Mouse (Mus musculus) layer of hippocampus, postnatal 14 days (tissue): ENCODE results near the gene Wfdc15b. TPM values are rescaled to one million over a fixed set of nuclear protein-coding genes. Genes with fewer than 3 reads are reported as not detected.
"Not testable (repeated sequence)": the region's sequence is repeated elsewhere in the genome, so short reads cannot be mapped to it uniquely, and the experiment has no call there.

Source experiments
- DNase-seq, 2 experiments: peaks; one replicate each; pipeline ENCODE4 v3.0.0; 2021 to 2022; ENCODE audit warnings: low spot score in 2 of 2, mixed read lengths in 1 of 2
- long read RNA-seq, 2 experiments: library from polyadenylated mRNA; stranded (forward); transcript quantifications; one replicate each; pipeline ENCODE4 v2.0.0; 2021
- total RNA-seq, 2 experiments: library from RNA; stranded (reverse); gene quantifications; 2 replicates each; pipeline ENCODE4 v1.2.3; 2021

Wfdc15b gene
- total RNA-seq, result not detected
- long read RNA-seq, experiment 1, result 0 reads
- long read RNA-seq, experiment 2, result 0 reads

DNA sequence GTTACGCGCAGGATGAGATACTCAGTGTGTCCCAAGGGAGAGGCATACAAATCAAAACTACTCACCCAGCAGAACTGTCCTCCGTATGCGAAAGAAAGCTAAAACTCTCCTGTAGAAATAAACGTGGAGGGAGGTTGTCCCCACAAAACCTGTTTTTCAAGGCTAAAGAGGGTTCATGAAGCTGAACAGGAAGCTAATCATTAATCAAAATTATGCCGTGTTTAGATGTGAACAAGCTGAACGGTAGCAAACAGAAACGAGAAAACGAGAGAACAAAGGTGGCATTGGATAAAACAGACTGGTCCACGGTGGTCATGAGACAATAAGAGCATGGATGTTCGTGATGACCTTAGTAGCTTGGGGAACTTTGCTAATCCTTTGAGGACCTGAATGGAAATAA, at the start of gene Wfdc15b:
TSS of gene Wfdc15b (minus strand) at position 139 of the 400 bp plus-strand sequence.
- no peak for DNase-seq

DNA sequence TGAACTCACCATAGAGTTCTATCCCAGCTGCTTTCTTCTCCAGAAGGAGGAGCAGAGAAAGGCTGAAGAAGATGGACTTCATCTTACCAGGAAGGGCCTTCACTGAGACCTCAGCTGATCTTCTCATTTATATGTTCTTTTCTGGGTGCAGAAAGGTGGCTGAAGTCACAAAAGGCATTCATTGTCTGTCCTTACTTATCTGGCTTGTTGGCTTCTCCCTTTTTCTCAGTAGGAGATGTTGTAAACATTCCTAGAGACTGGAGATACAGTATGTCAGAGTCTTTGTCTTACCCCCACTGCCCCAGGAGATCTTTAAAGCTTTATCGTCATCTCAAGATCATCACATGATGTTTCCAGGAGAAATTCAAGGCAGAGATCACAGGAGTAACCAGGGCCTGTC, 35.1 kb upstream of the Wfdc15b start, which contains the start of gene Svs3b:
TSS of gene Svs3b (minus strand) at position 101 of the 400 bp plus-strand sequence.
- DNase-seq, result not testable (repeated sequence)

DNA sequence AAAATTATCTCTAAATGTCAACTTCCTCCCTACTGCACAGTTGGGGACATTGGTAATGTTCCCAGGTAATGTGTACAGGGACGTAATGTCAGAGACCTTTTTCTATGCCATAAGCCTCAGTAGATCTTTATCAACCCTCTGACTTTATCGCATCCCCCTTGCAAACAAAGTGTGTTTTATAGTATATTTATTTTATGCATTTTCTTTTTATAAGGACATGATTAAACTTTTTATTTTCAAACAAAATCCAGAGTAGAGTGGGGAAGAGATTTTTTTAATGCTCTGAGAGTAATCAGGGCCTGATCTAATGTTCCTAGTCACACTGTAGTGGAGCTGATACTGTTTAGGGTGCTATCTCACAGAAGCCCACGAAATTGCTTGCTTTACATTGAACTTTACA, 16.9 kb upstream of the Wfdc15b start, which contains the start of gene Svs2:
TSS of gene Svs2 (minus strand) at position 101 of the 400 bp plus-strand sequence.
- DNase-seq, result no peak

DNA sequence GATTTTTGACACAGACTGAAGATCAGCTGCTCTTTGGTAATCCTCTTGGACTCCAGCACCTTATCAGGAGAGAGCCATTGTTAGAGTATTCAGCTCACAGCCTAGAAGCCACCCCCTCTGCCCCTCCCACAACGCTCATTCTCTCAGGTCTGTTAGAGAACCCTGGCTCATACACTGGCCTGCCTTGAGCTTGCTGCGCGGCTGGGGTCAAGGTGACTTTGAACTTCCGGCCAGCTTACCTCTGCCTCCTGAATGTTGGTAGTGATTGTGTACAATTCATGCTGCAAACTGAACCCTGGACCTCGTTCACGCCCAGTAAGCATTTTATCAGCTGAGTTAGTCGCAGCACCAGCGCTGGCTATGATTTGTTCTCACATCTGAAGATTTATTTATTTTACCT, 11.2 kb upstream of the Wfdc15b start:
- no peak for DNase-seq

DNA sequence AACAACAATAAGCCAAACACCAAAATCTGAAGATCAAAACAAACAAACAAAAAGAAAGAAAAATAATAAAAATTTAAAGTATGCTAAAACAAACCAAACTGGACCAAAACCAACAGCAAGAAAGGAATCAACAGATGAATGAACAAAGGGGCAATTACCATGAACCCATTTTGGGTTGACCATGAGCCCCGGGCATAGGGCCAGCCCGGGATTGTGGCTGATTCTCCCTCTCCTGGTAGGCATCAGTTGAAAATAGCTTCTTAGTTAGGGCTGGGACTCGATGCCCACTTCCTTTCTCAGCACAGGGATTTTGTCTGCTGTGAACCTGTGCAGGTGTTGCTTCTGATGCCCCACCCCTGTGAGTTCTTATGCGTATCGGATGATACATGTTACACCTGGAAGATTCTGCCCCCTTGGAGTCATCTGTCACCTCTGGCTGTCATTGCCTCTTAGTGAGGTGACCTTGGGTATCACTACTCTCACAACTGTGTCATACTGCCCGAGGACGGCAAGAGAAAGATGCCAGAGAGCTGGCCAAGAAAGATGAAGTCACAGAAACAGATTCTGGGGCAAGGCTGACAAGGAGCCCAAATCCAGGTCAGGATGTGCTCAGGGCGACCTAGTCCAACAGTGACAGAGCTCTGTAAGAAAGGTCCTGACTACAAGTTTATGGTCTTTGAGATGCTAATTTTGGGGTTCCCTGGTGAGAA, 7.1 kb upstream of the Wfdc15b start:
- no peak for DNase-seq

DNA sequence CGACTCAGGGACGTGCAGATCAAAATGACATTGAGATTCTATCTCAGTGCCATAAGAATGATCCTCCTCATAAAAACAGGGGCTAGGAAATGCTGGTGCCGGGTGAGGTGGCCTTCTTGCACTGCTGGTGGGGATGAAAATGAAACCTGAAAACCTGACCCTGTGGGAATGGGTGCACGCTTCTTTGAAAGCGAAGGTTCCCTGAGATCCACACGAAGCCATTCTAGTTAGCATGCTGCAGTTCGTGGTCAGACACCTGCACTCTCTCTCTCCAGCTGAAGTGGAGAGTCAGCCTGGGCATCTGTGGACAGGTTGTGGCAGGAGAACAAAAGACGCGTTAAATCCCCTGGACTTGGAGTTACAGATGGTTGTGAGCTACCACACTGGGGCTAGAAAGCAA, 2.2 kb downstream of the Wfdc15b start:
- no peak for DNase-seq

DNA sequence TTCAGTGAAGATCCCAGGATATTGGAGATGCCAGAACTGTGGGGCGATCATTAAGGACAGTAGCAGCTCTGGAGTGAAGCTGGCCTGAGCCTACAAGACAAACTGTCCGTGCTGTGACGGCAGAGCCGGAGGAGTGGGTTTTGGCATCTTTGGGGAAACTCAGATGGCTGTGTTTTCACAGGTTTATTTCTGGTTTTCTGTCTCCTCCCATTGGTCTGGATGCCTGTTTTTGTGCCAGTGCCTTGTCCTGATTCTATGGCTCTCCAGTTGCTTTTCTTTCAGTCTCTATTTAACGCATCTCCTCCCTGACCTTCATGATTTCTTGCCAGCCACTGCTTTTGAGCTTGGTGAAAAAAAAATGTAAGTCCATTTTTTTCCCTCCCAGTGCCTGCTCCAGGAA, 8.7 kb downstream of the Wfdc15b start:
- no peak for DNase-seq

DNA sequence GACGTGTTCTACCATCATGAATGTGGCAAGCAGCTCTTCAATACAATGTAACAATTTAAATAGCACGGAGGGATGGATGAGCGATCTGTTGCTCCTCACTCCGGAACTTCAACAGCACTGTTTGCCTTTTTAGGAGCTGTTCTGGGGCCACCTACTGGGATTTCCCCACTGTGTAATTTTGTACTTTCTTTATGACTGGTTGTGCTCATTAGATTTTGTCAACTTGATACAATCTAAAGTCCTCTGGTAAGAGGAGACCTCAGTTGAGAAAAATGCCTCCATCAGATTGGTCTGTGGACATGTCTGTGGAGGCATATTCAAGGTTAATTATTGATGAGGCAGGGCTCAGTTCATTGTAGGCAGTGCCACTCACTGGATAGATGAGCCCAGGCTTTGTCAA, 10.6 kb downstream of the Wfdc15b start:
- DNase-seq, result no peak

DNA sequence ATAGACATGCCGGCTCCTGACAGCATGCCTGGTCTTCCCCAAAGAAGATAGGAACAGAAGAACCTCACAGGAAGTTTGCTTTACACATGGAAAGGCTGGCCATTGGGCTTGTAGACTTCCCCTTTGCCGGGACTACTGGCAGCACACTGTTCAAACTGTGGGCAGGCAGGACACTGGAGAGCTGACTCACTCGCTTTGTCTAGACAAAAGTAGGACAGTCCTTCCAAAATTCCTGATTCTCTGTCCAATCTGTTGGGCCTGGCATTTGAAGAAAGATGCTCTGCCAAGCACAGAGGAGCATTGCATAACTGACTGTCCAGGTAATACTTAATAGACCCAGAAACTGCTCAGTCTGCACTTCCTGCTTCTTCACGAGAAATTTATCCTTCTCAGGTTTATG, 14.8 kb downstream of the Wfdc15b start:
- DNase-seq, result no peak

DNA sequence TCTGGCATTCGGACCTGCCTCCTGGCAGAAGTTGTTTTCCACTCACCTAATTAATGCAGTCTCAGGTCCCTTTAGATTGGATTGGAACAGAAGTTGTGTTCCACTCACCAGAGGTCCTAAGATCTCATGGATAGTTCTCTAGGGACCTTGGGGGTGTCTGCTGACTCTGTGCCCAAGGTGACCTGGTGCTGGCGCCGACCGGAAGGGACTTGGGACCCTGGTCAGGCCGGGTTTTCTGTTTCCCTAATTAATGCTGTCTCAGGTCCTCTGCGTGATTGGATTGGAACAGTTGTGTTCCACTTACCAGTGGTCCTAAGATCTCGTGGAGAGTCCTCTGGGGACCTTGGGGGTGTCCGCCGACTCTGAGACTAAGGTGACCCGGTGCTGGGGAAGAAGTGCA, 15.4 kb downstream of the Wfdc15b start:
- not testable (repeated sequence) for DNase-seq

DNA sequence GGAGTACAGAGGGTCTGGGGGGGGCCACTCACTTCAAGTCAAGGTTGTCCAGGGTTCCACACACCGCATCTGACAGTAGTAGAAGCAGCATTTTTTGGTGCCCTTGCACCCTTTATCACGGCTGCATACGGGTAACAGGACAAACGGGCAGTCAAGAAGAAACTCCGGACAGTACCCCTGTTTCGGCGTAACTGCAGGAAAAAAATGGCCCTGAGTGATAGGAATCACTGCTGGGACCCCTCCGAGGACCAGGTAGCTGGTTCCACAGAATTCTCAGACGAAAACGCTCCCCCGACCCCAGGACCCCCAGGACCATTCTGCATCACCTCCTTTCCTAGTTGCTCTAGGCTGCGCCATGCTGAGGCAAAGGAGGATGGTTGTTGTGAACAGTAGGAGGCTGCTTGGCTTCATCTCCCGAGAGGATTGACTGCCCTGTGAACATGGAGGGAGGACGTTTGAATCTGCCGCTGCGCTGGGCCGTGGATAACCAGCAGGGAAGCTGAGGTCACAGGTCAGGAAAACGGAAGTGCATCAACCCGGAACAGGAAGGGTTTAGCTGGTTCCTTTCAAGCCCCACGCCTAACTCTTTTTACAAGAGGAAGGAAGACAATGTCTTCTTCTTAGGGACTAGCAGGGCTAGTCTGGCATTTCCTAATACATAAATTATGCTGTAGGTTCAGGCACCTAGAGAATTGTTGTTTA, 21.7 kb downstream of the Wfdc15b start, which contains the start of gene Wfdc15a:
TSS of gene Wfdc15a (minus strand) at position 505 of the 702 bp plus-strand sequence.
- no peak for DNase-seq

DNA sequence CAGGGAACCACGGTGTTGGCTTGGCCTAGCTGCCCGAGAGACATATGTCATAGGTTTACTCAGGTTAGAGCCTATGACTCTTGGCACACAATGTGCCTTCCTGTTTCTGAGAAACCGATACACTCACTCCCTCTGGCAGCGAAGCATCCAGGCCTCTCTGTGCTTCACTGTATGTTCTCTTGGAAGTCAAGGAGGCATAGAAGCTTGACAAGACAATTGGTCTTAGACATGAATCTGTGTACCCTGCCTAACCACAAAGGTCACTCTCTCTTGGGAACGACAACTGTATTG, 24.8 kb downstream of the Wfdc15b start:
- no peak for DNase-seq

DNA sequence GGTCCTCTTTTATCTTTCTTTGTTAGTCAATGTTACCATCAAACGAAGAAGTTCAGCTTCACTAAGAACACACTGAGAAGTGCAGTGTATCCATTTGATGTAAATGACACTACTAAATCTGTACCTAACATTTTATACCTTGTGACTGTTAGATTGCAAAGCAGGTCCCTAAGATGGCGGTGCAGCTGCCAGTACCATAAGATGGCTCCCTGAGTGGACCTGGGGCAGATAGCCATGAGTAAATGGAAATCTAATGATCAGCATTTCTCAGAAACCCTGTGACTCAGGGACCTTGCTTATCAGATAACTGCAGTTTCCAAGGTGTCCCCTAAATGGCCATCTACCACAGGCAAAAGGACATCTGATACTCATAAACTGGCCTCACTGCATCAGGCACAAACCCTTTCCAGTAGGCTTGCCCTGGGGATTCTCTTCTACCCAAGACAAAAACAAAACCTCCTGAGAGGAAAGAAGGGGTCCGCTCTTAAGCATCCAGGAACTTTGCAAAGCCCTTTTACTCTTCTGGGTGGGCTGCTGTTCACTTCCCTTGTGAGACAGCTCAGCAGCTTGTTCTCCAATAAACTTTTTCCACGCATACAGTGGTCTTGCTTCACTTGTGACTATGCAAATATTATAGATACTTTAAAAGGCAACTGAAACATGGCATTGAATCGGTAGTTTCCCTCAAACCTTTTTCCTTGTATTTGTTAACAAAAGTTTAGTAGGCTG, 25.3 kb downstream of the Wfdc15b start:
- DNase-seq, result no peak

DNA sequence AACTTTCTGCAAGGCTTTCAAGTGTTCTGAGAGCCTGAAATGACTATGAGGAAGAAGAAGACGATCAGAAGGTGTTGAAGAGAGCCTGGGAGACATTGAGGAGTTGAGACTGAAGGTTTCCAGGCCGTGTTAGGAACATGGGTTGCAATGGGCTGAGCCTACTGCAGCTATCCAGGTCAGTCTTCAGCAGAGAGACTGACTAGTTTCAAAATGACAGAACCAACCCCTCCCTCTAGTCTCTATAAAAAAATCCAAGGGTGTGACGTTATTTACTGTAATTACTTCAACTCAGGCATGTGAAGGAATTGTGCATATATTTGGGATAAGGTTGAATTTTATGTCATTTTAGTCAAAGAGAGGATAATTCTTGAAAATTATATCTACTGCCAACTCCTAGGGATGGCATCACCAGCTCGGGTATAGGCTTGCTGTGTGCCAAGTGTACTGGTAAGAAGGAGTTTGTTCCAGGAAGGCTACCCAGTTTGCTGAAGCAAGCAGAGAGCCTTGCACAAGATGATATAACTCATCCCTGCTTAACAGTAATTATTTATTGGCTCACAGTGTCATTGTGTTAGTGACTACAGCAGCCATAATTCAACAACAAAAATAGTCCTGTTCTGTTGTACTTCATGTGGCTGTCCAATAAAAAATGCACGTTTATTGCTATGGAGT, 26.4 kb downstream of the Wfdc15b start:
- DNase-seq, result no peak

DNA sequence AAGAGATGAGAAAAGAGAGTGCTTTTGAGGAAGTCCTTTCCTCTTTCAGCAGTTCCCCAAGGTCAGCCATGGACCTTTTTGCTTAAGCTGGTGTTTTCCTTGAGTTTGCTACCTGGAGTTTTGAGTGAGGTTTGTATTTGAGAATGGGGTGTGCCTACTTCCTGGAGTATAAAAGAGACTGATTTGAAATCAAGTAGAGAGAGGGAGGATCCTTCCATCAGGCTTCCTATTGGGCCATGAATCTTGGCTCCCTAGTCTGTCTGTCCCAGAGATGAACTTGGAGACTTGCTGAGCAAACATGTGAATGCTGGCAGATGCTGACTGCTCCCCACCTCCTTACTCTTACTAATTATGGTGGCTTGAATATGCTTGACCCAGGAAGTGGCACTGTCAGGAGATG, 29.2 kb downstream of the Wfdc15b start:
- no peak for DNase-seq

DNA sequence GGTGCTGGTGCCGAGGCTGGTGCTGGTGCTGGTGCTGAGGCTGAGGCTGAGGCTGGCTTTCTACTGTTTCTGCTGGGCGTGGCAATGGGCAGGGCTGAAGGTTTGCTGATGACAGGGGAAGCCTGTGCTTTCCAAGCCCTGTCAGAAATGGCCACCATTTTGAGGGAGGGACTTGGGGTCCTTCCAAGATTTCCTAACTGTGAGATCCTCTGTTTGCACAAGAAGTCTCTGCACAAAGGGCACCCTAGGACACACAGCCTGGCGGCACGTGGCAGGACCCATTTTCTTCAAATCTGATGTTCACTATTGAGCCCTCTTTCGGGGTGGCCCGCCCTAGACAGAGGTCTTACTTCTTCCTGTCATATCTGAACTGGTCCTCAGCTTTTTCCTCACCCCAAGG, 30.9 kb downstream of the Wfdc15b start, which contains the start of gene Wfdc12:
TSS of gene Wfdc12 (minus strand) at position 33 of the 400 bp plus-strand sequence.
- no peak for DNase-seq

DNA sequence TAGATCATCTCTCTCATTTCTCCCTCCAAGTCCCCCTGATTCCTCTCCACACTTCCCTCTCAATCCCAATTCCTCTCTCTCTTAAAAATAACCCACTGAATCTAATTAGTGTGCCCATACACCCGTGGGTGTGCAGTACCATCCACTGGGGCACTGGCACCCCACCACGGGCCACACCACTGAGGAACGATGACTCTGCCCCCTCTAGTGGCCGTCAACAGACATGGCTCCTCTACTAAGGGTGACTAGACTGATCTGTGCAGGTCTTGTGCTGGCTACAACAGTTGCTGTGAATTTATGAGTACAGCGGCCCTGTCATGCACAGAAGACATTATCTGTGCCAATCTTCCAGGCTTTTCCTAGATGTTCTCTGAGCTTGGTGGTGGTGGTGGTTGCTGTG, 32.7 kb downstream of the Wfdc15b start:
- DNase-seq, result no peak

DNA sequence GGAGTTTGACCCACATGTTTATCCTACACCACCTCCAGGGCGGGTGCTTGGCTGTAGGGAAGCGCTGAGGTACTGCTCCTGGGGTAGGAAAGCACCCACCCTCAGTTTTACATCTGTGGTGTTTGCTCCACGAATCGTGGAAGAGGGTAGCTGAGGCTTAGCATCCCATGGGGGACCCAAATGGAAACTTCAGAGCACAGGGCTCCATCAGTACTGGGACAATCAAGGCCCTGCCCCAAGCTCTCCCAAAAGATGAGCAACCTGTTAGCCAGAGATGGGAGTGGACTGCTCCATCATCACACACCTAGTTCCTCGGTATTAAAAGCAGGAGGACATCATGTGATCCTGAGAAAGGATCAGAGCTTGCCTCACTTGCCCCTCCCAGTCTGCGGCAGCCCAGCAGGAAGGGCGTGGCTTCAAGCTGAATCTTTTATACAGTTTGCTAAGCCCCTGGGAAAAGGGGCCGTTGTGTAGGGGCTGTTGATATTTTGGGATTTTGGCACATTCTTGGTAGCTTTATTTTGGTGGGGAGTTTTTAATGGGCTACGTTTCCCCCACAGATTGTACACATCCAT, 37.2 kb downstream of the Wfdc15b start:
- DNase-seq, result no peak

DNA sequence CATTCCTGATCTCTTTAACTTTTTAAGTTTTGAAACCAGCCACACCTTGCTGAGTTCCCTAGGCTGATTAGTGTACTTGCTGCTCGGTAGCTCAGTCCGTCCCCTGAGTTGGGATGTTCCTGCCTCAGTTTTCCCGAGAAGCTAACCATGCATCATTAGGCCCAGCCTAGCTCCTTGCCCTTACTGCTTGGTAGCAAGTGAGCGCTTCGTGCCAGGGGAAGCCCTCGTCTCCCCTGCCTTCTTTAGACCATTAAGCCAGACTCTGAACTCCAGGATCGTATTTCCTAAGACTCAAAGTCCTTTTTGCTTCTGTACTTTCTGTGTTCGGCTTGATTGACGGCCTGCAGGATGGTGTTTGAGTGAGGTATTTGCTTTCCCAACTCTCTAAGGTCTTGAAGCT, 38.1 kb downstream of the Wfdc15b start:
- no peak for DNase-seq

DNA sequence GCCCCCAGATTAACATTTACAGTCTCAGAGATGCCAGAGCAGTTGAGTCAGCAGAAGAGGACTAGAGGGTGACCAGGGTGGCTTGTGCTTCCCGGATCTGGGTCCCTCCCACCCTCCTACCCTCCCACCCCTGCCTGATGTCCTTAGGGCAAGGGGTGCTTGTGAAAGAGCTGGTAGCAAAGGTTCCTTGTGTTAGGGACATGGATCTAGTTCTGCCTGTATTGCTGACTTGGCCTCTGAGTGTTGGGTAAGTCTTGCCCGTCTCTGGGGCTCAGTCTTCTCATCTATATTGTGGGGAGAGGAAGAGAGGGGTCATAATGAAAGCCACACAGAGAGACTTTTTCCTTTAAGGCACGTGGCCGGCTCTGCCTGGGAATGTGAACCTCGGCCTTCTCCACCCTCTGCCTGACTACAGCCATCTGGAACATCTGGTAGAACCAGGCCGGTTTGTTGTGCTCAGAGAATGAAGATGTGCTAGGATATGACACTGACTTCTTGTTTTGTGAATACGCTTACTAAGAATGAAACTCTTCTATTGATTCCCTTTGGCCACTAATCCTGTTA, 38.7 kb downstream of the Wfdc15b start, which contains the start of gene Wfdc5:
TSS of gene Wfdc5 (minus strand) at position 51 of the 564 bp plus-strand sequence.
- no peak for DNase-seq

DNA sequence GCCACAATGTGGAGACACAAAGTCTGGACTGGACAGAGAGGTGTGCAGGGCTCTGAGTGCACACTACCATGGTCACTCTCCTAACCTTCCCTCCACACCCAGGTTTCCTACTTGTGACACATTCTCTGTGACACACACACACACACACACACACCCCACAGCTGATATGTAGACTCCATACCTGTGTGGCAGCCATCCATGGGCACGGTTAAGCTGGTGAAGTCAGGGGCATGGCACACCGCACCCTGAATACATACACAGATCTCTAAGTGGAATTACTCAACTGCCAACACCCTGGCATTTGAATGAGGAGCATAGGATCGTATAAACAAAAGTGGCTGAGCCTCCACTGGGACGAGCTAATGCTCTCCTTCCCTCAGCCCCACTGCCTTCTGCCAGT, 40.7 kb downstream of the Wfdc15b start:
- no peak for DNase-seq
